Mouse (Mus musculus): Measurements from ENCODE around the gene Banf2.
A peak's percentile ranks its signal among the peaks of the same experiment; 100 is the strongest.

Gene Banf2

DNA sequence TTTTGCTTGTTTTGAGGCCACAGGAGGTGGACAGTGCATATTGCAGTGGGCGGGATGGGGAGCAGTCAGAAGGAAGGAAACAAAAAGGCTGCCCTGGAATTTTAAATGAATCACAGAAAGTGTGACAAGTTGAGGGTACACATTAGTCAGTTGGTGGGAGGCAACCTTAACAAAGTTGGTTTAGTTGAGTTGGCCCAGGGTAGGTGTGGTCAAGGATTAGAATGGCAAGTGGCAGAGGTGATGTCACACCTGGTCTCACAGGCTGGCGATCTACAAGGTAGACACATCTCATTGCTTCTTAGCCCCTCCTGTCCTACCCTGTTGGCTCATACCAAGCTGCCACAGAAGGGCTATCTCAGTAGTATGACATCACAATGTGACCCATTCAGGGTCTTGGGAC is at the start of gene Banf2:
TSS of gene Banf2 (plus strand) at position 396 of the 400 bp plus-strand sequence.
- DNase-seq: no peak

DNA sequence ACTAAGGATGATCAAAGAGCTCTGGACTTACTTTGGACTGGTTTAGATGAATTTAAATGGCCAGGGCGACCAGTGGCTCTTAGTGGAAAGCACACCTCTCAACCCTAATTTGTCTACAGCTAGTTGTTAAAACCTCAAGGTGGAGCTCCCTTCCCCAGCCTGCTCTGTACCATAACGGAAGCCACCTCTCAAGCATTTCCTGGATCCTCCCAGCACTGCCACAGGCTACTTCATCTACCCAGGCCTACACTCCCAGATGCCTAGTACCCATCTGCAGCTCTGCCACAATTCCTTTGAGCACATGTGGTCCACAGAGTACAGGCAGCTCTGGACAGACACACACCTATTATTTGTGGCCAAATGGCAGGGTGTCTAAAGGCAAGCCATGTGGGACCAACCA is 49.4 kb upstream of the Banf2 start:
- no peak for DNase-seq

GRCm38 (mm10) chr2:143987485-143987884 is 45.4 kb upstream of the Banf2 start:
- DNase-seq: no peak

DNA sequence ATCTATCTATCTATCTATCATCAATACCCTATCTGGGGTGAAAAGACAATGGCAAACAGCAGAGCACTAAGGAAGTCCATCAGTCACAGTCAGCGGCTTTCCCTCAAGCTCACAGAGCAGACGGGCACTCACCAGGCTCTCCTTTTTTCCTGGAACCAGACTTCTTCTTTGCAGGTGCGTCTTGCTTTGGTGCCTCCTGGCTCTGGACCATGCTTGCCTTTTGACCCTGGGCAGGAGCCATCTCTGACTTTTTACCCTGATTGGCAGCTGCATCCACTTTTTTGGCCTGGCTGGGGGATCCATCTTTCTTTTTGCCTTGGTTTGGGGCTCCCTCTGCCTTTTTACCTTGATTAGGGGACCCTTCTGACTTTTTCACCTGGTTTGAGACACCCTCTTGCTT is 44.8 kb upstream of the Banf2 start:
- no peak for DNase-seq

GRCm38 (mm10) chr2:143990997-143991396 is 41.9 kb upstream of the Banf2 start:
- peak; percentile 85 for DNase-seq

- no peak for DNase-seq
These were observed 40.7 kb upstream of the Banf2 start for GRCm38 (mm10) chr2:143991964-143992672.

- DNase-seq: no peak
These were observed 39.9 kb upstream of the Banf2 start for GRCm38 (mm10) chr2:143992977-143993376.

GRCm38 (mm10) chr2:144002229-144002984 is 30.5 kb upstream of the Banf2 start:
- DNase-seq: no peak

DNA sequence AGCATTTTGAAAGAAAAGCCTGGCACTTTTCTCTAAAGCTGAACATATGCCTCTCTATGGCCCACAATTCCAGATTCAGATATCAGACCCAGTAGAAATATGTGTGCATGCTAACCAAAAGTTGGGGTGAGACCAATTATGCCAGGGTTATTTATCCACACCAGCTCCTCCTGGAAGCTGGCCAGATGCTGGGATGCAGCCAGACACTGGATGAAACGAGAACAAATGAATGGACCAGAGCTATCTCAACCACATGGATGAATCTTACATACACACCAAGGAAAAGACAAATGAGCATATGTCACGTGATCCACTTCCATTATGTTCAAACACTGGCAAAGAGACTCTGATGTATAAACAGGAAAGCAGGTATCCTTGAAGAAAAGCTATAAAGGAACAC is 29.3 kb upstream of the Banf2 start:
- peak; percentile 68 for DNase-seq

DNA sequence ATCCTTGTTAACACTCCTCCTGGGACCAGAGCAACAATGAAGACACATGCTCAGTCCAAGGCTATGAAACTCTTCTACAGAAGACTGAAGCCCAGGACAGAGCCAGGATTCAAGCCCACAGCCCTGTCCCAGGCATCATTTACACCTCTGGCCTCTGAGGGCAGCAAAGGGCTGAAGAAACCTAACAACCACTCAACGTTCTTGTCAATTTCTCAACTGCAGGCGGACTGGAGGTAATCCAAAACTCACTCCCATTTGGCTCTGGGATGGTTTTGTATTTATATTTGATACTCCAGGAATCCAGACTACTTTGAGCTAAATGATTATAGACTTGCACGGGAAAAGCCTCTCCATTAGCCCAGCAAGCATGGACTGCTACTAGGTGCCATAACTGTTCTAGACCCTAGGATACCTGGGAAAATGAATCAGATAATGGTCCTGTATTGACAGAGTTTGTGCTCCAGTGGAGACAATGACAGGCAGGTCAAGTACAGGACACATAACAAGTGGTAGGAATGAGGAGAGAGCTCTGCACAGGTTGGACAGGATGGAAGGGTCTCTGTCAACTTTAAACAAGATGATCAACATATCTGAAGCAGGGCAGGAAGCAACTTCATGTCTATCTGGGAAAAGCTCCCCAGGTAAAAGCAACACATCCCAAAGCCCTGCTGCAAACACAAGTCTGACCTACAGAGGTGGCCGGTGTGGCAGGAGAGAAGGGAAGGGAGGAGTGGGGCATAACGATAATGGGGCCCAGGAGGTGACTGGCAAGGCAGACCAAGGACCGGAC is 27.5 kb upstream of the Banf2 start:
- no peak for DNase-seq

- DNase-seq: no peak
These were observed 26.2 kb upstream of the Banf2 start for GRCm38 (mm10) chr2:144006686-144007085.

GRCm38 (mm10) chr2:144007211-144007610 is 25.6 kb upstream of the Banf2 start:
- no peak for DNase-seq

DNA sequence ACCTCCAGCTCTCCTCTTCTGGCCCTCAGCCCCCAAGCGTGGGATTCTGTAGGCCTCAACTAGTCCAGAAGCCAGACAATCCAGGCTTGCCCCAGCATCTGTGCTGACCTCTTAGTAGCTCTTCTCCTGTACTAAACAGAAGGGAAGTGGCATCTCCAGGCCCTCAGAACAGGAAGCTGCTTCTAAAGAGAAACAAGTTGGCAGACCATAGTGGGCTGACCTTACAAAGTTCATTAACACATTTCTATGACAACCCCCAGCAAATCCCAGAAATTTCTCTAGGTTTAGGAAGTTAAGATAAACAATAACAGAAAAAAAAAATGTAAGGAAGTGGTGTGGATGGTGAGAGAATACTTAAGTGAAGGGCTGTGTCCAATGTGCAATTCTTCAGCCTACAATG is 23.8 kb upstream of the Banf2 start:
- no peak for DNase-seq

DNA sequence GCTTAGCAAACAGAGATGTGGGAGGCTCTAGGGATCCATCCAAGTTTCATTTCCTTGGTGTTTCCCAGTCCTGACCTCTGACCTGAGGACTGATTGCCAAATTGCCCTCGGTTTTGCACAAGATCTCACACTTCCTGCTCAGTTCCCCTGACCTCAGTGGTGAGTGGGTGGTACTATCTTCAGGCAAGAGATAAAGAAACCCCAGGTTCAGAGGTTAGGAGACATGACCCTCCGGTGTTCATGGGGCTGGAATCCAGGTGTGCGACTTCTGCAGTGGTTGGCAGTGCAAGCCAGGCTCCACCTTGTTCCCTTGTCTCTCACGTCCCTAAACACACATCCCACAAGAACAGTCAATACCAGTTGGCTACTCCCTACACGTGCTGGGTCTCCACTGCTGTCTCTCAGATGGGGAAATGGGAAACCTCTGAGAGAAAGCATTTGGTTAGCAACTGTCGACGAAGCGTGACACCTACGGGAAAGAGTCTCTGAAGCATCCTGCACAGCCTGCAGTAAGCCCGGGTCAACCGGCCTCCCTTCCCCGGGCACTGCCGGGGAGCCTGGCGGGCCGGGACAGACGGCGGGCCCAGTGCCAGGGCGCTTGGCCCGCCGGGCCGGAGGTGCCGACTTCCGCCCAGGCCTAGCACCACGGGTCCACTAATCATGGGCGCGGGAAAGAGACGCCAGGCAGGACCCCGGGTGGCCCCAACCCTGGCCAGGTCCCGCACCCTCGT is 23.1 kb upstream of the Banf2 start:
- peak; percentile 75 for DNase-seq

DNA sequence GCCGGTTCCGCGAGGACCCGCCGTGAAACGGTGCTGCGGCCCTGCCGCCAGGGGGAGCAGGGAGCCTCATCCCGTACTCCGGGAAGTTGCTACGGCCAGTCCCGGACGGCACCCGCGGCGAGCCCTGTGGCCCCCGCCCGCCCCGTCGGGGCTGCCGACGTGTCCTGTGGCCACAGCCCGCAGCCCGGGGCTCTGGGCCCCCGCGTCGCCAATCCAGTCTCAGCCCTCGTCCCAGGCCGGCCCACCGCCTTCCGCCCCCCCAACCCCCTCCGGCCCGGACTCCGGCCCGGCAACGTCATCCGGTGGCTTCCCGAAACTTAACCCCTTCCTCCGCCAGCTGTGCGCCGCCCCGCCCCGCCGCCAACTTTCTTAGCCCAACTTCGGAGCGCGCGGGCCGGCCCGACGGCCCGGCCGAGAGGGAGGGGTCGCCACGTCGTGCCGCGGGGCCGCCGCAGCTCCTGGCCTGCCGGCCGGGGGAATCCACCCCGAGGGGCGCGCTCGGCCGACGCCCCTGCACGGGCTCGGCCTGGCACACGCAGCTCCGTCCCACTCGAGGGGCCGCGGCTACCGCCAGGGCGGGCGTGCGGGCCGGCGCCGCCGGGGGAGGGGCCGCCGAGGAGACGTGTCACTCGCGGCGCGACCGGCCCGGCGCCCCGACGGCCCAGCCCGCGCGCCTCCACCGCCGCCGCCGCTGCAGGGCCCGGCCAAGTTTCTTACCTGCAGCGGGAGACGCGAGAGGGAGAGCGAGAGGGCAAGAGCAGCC is 22.4 kb upstream of the Banf2 start:
- DNase-seq: peak; percentile 89

GRCm38 (mm10) chr2:144011080-144011551 is 21.7 kb upstream of the Banf2 start, which contains the start of gene Rrbp1:
Gene Rrbp1, minus strand, starts transcription at chr2:144011263.
- peak; percentile 99 for DNase-seq

- no peak for DNase-seq
These were observed 18.8 kb upstream of the Banf2 start for GRCm38 (mm10) chr2:144014051-144014450.

DNA sequence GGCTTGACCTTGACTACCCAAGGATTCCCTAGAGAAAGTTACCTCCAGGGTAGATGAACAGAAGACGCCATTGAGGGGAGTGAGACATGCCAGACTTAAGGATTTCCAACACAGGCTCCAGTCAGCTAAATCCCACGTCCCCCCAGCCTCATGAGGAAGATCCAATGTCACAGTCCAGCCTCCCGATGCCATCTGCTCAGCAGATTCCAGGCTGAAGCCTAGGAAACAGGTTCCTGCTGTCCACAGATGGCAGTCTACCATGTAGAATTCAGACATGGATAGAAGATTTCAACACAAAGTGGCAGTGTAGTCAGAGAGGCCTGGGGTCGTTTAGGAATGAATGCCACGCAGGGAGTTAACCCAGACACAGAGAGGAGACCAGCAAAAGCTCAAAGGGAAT is 18.4 kb upstream of the Banf2 start:
- no peak for DNase-seq

GRCm38 (mm10) chr2:144015861-144016260 is 17.0 kb upstream of the Banf2 start:
- no peak for DNase-seq

DNA sequence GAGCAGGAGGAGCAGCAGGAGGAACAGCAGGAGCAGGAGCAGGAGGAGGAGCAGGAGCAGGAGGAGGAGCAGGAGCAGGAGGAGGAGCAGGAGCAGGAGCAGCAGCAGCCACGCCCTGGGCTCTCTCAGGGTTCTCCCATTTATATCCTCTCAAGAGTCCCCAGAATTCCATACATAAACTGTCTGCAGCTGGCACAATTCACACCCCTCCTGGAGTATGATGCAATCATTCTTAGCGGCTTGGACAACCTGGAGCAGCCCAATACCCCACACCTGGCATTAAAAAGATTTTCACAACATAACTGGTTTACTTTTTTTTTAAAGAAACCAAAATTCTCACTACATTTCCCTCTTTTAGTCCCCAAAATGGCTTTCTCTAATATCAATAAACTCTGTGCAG is 12.9 kb upstream of the Banf2 start:
- no peak for DNase-seq

GRCm38 (mm10) chr2:144022441-144022840 is 10.4 kb upstream of the Banf2 start:
- DNase-seq: no peak

- DNase-seq: no peak
These were observed 7.5 kb upstream of the Banf2 start for GRCm38 (mm10) chr2:144025361-144025760.

Measured in kidney, postnatal 14 days (tissue).